Mouse (Mus musculus) megakaryocyte, embryonic 14.5 days (primary cell): ENCODE results near the gene A4gnt.

Experiments used
- FLI1 ChIP-seq: IDR thresholded peaks from 2 replicates; pipeline ENCODE4 v1.6.1; 2012; ENCODE audit warnings: low read length, inconsistent platforms, mixed read lengths
- GATA1 ChIP-seq: IDR thresholded peaks from 3 replicates; pipeline ENCODE4 v1.6.1; 2012; ENCODE audit warnings: mixed read lengths, low read length, inconsistent platforms, borderline replicate concordance

DNA sequence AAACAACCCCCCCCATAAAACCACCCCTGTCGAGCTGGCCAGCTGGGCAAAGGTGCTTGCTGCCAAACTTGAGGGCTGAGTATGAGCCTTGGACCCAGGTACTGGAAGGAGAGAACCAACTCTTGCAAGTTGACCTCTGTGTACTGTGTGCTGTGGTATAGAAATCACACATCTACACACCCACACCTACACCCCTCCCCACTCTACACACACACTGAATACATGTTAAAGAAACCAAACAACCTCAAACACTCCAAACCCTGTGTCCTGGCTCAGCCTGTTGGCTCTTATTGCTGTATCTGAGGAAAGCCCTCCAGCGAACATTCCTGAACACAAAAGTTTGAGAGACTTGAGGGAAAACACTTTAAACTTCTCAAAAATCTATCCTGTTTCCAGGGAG lies 10.7 kb downstream of the A4gnt start:
- no peak for TF ChIP-seq GATA1
- TF ChIP-seq FLI1 = no peak
